In the genomic region with DNA sequence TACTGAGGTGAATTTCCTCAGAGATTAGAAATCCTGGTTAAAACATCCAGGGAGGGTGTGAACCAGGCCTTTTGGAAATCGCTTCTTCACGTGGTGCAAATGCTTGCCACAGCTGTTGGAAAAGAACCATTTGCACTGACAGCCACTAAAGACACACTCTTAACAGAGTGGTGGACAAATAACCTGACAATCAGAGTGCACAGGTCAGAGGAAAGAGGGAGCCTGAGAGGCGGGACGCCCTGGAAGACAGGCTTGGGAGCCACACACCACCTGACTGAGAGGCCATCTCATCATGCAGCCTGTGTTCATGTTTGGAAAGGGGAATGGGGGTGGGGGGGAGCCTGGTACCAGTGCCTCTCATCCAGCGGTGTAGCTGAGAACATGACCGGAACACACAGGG, we compare ENCODE assay signal across 13 mouse cellular contexts.
DNase-seq lines count a peak whose midpoint lies in the region; ATAC-seq and TF ChIP-seq lines count a peak whose summit lies in the region.
"Had no signal": no experiment of that assay in that cellular context is flagged by ENCODE, and none has a peak within 500 bp of the region (broad histone marks: within the 10 kb centered on the region; RNA-seq: fewer than 3 reads in every experiment).

No protein-coding gene starts in this region.

- H3K9ac ChIP-seq in heart, embryonic 16.5 days (ENCODE audit: low read length) = no peak overlapping the region
- H3K9ac ChIP-seq in lung, embryonic 14.5 days = no peak overlapping the region
- no peak overlapping the region for H3K9ac ChIP-seq in embryonic facial prominence, embryonic 12.5 days
- no peak overlapping the region for H3K9ac ChIP-seq in limb, embryonic 14.5 days (ENCODE audit: low read depth, low read length, severe bottlenecking)
- H3K9ac ChIP-seq: forebrain, embryonic 12.5 days had no signal

- DNase-seq in heart, adult 11 months = no peak
- peak; percentile 40 for DNase-seq in lung, embryonic 14.5 days
- no peak for DNase-seq in lung, postnatal 10 days
- no peak for DNase-seq in limb, embryonic 14.5 days (ENCODE audit: low spot score)
- DNase-seq in layer of hippocampus, adult 9-11 months = no peak
- DNase-seq: cerebellum, adult 18-20 months; kidney, adult 9 months; right cerebral cortex, postnatal 4 days had no signal

- peak overlapping the region; percentile 54 for H3K4me2 ChIP-seq in heart, embryonic 16.5 days (ENCODE audit: low read depth, low read length)
- H3K4me2 ChIP-seq in lung, embryonic 14.5 days = peak overlapping the region; percentile 51; the same call in 1 of the 2 replicates
- H3K4me2 ChIP-seq in embryonic facial prominence, embryonic 12.5 days (replicated peaks) = no peak overlapping the region
- peak overlapping the region; percentile 33; the same call in 1 of the 2 replicates for H3K4me2 ChIP-seq in limb, embryonic 14.5 days (replicated peaks; ENCODE audit: low read depth, low read length, severe bottlenecking)
- H3K4me2 ChIP-seq: forebrain, embryonic 12.5 days had no signal

- H3K27ac ChIP-seq in heart, embryonic 16.5 days (ENCODE audit: low read length) = no peak overlapping the region
- no peak overlapping the region for H3K27ac ChIP-seq in lung, embryonic 14.5 days (ENCODE audit: low read depth)
- no peak overlapping the region for H3K27ac ChIP-seq in embryonic facial prominence, embryonic 12.5 days
- no peak overlapping the region for H3K27ac ChIP-seq in limb, embryonic 14.5 days (replicated peaks; ENCODE audit: low read depth, low read length)
- H3K27ac ChIP-seq: forebrain, embryonic 12.5 days had no signal

- H3K27me3 ChIP-seq in heart, embryonic 16.5 days (ENCODE audit: control insufficient read depth, insufficient read depth, low read length) = no peaks in the 10 kb centered on the region
- H3K27me3 ChIP-seq in lung, embryonic 14.5 days (ENCODE audit: insufficient read depth, low read length) = no peaks in the 10 kb centered on the region
- no peaks in the 10 kb centered on the region for H3K27me3 ChIP-seq in embryonic facial prominence, embryonic 12.5 days
- H3K27me3 ChIP-seq in limb, embryonic 14.5 days (ENCODE audit: control insufficient read depth, insufficient read depth, low read length) = no peaks in the 10 kb centered on the region
- H3K27me3 ChIP-seq: forebrain, embryonic 12.5 days had no signal

- no peak for ATAC-seq in heart, embryonic 16.5 days (replicated peaks; ENCODE audit: extremely low read depth, insufficient read depth, low FRiP score)
- no peak; the same call in 1 of the 2 replicates for ATAC-seq in lung, embryonic 14.5 days (ENCODE audit: insufficient read depth)
- ATAC-seq in embryonic facial prominence, embryonic 12.5 days (ENCODE audit: insufficient number of reproducible peaks, insufficient read depth, low FRiP score, low TSS enrichment) = peak; percentile 74
- ATAC-seq in limb, embryonic 14.5 days (ENCODE audit: low FRiP score, low read depth) = no peak
- ATAC-seq: CD4-positive, CD25-positive, alpha-beta regulatory T cell, adult 4 months had no signal

- no peak for TF ChIP-seq CTCF in lung, embryonic 14.5 days (IDR thresholded peaks at IDR 0.05; ENCODE audit: low read depth)

- no peak for TF ChIP-seq POLR2A in limb, embryonic 14.5 days (IDR thresholded peaks at IDR 0.05; ENCODE audit: borderline replicate concordance, extremely low read depth, insufficient read depth, insufficient read length)

- no peaks in the 10 kb centered on the region for H3K36me3 ChIP-seq in heart, embryonic 16.5 days (ENCODE audit: control insufficient read depth, insufficient read depth)
- H3K36me3 ChIP-seq in lung, embryonic 14.5 days (ENCODE audit: insufficient read depth) = no peaks in the 10 kb centered on the region
- no peaks in the 10 kb centered on the region for H3K36me3 ChIP-seq in embryonic facial prominence, embryonic 12.5 days
- no peaks in the 10 kb centered on the region for H3K36me3 ChIP-seq in limb, embryonic 14.5 days (ENCODE audit: control insufficient read depth, insufficient read depth, low read length)
- H3K36me3 ChIP-seq: forebrain, embryonic 12.5 days had no signal

- no peaks in the 10 kb centered on the region for H3K9me3 ChIP-seq in heart, embryonic 16.5 days (replicated peaks; ENCODE audit: control insufficient read depth, low read length)
- H3K9me3 ChIP-seq in lung, embryonic 14.5 days (ENCODE audit: low read depth, low read length) = no peaks in the 10 kb centered on the region
- no peaks in the 10 kb centered on the region for H3K9me3 ChIP-seq in embryonic facial prominence, embryonic 12.5 days
- no peaks in the 10 kb centered on the region for H3K9me3 ChIP-seq in limb, embryonic 14.5 days (ENCODE audit: control insufficient read depth, low read length)
- H3K9me3 ChIP-seq: forebrain, embryonic 12.5 days had no signal

- H3K4me1 ChIP-seq in heart, embryonic 16.5 days (ENCODE audit: control insufficient read depth, insufficient read depth, low read length) = peaks cover 7% of the 10 kb centered on the region; the same call in 1 of the 2 replicates
- H3K4me1 ChIP-seq in lung, embryonic 14.5 days (ENCODE audit: insufficient read depth) = no peaks in the 10 kb centered on the region
- H3K4me1 ChIP-seq in embryonic facial prominence, embryonic 12.5 days = peaks cover 12% of the 10 kb centered on the region
- 0 out of 2 replicates have a peak, but pooled peaks cover 9% of the 10 kb centered on the region for H3K4me1 ChIP-seq in limb, embryonic 14.5 days (ENCODE audit: control insufficient read depth, insufficient read depth, low read length)

- 30% methylated on average over 6 of the region's 6 CpGs for WGBS in heart, embryonic 16.5 days
- WGBS in lung, embryonic 14.5 days = 11% methylated on average over 6 of the region's 6 CpGs
- 24% methylated on average over 6 of the region's 6 CpGs for WGBS in embryonic facial prominence, embryonic 12.5 days
- 41% methylated on average over 6 of the region's 6 CpGs for WGBS in limb, embryonic 14.5 days

- H3K4me3 ChIP-seq in heart, embryonic 16.5 days (ENCODE audit: low read length) = peak overlapping the region; percentile 26; the same call in 1 of the 2 replicates
- no peak overlapping the region for H3K4me3 ChIP-seq in lung, embryonic 14.5 days (ENCODE audit: low read depth, low read length)
- no peak overlapping the region for H3K4me3 ChIP-seq in embryonic facial prominence, embryonic 12.5 days
- H3K4me3 ChIP-seq in limb, embryonic 14.5 days (replicated peaks; ENCODE audit: low read length) = no peak overlapping the region
- H3K4me3 ChIP-seq: forebrain, embryonic 12.5 days; myocyte had no signal
